Mouse (Mus musculus): Measurements from ENCODE around the gene Flnb. TPM values are rescaled to one million over a fixed set of nuclear protein-coding genes. Genes with fewer than 3 reads are reported as not detected.

Gene Flnb
- polyA plus RNA-seq, 1 experiment from 2014 or later: 16.5 TPM

- Histone ChIP-seq H3K36me3 (ENCODE audit: control insufficient read depth, insufficient read depth, low read length) (no peaks in the 10 kb centered on the region), H3K4me1 (replicated peaks; ENCODE audit: control insufficient read depth, insufficient read depth, low read length) (no peaks in the 10 kb centered on the region), H3K9ac (ENCODE audit: low read depth, low read length) (no peak overlapping the region), H3K27me3 (ENCODE audit: control insufficient read depth, insufficient read depth, low read length) (no peaks in the 10 kb centered on the region), H3K9me3 (ENCODE audit: control insufficient read depth, low read length) (no peaks in the 10 kb centered on the region), H3K4me2 (replicated peaks; ENCODE audit: low read depth, low read length) (no peak overlapping the region), H3K4me3 (ENCODE audit: low read depth, low read length) (no peak overlapping the region), H3K27ac (ENCODE audit: low read depth, low read length) (no peak overlapping the region)
- ATAC-seq (ENCODE audit: low FRiP score): no peak
- 71% methylated on average over 11 of the region's 11 CpGs for WGBS
- no peak for DNase-seq (ENCODE audit: low spot score)
Observed at GRCm38 (mm10) chr14:7888811-7889651, 71.3 kb downstream of the Flnb start.

GRCm38 (mm10) chr14:7889834-7890233, 72.1 kb downstream of the Flnb start:
- ATAC-seq (ENCODE audit: low FRiP score): no peak
- H3K36me3 ChIP-seq (ENCODE audit: control insufficient read depth, insufficient read depth, low read length): no peaks in the 10 kb centered on the region

GRCm38 (mm10) chr14:7891401-7891800, 73.6 kb downstream of the Flnb start:
- Histone ChIP-seq H3K4me3 (ENCODE audit: low read depth, low read length) (no peak overlapping the region), H3K4me2 (replicated peaks; ENCODE audit: low read depth, low read length) (no peak overlapping the region), H3K9me3 (ENCODE audit: control insufficient read depth, low read length) (no peaks in the 10 kb centered on the region), H3K27ac (ENCODE audit: low read depth, low read length) (no peak overlapping the region), H3K27me3 (ENCODE audit: control insufficient read depth, insufficient read depth, low read length) (no peaks in the 10 kb centered on the region), H3K9ac (ENCODE audit: low read depth, low read length) (no peak overlapping the region), H3K4me1 (replicated peaks; ENCODE audit: control insufficient read depth, insufficient read depth, low read length) (no peaks in the 10 kb centered on the region), H3K36me3 (ENCODE audit: control insufficient read depth, insufficient read depth, low read length) (no peaks in the 10 kb centered on the region)
- ATAC-seq (ENCODE audit: low FRiP score): no peak
- no peak for DNase-seq (ENCODE audit: low spot score)

More at GRCm38 (mm10) chr14:7889834-7890233, 72.1 kb downstream of the Flnb start:
- Histone ChIP-seq H3K4me3 (ENCODE audit: low read depth, low read length) (no peak overlapping the region), H3K4me1 (replicated peaks; ENCODE audit: control insufficient read depth, insufficient read depth, low read length) (no peaks in the 10 kb centered on the region), H3K27ac (ENCODE audit: low read depth, low read length) (no peak overlapping the region), H3K4me2 (replicated peaks; ENCODE audit: low read depth, low read length) (no peak overlapping the region), H3K9me3 (ENCODE audit: control insufficient read depth, low read length) (no peaks in the 10 kb centered on the region), H3K9ac (ENCODE audit: low read depth, low read length) (no peak overlapping the region), H3K27me3 (ENCODE audit: control insufficient read depth, insufficient read depth, low read length) (no peaks in the 10 kb centered on the region)
- no peak for DNase-seq (ENCODE audit: low spot score)
- 93% methylated on average over 9 of the region's 9 CpGs for WGBS

GRCm38 (mm10) chr14:7896126-7896525, 78.4 kb downstream of the Flnb start:
- Histone ChIP-seq H3K9me3 (ENCODE audit: control insufficient read depth, low read length) (no peaks in the 10 kb centered on the region), H3K4me1 (replicated peaks; ENCODE audit: control insufficient read depth, insufficient read depth, low read length) (no peaks in the 10 kb centered on the region), H3K27ac (ENCODE audit: low read depth, low read length) (no peak overlapping the region), H3K4me2 (replicated peaks; ENCODE audit: low read depth, low read length) (no peak overlapping the region), H3K36me3 (ENCODE audit: control insufficient read depth, insufficient read depth, low read length) (no peaks in the 10 kb centered on the region), H3K27me3 (ENCODE audit: control insufficient read depth, insufficient read depth, low read length) (no peaks in the 10 kb centered on the region), H3K4me3 (ENCODE audit: low read depth, low read length) (no peak overlapping the region), H3K9ac (ENCODE audit: low read depth, low read length) (no peak overlapping the region)
- DNase-seq (ENCODE audit: low spot score): no peak
- WGBS: 91% methylated on average over 9 of the region's 9 CpGs
- no peak for ATAC-seq (ENCODE audit: low FRiP score)

- no peak overlapping the region for H3K9ac ChIP-seq (ENCODE audit: low read depth, low read length)
- H3K4me3 ChIP-seq (ENCODE audit: low read depth, low read length): no peak overlapping the region
- H3K27me3 ChIP-seq (ENCODE audit: control insufficient read depth, insufficient read depth, low read length): no peaks in the 10 kb centered on the region
- ATAC-seq (ENCODE audit: low FRiP score) (no peak), DNase-seq (ENCODE audit: low spot score) (no peak)
- 90% methylated on average over 1 of the region's 1 CpGs for WGBS
- no peak overlapping the region for H3K4me2 ChIP-seq (replicated peaks; ENCODE audit: low read depth, low read length)
- H3K4me1 ChIP-seq (replicated peaks; ENCODE audit: control insufficient read depth, insufficient read depth, low read length): no peaks in the 10 kb centered on the region
- H3K36me3 ChIP-seq (ENCODE audit: control insufficient read depth, insufficient read depth, low read length): no peaks in the 10 kb centered on the region
- H3K9me3 ChIP-seq (ENCODE audit: control insufficient read depth, low read length): no peaks in the 10 kb centered on the region
- no peak overlapping the region for H3K27ac ChIP-seq (ENCODE audit: low read depth, low read length)
Observed at GRCm38 (mm10) chr14:7896699-7897098, 78.9 kb downstream of the Flnb start.

GRCm38 (mm10) chr14:7899986-7900385, 82.2 kb downstream of the Flnb start:
- DNase-seq (ENCODE audit: low spot score) (no peak), ATAC-seq (ENCODE audit: low FRiP score) (no peak)
- H3K9ac ChIP-seq (ENCODE audit: low read depth, low read length): no peak overlapping the region
- no peaks in the 10 kb centered on the region for H3K36me3 ChIP-seq (ENCODE audit: control insufficient read depth, insufficient read depth, low read length)
- no peak overlapping the region for H3K27ac ChIP-seq (ENCODE audit: low read depth, low read length)
- WGBS: 75% methylated on average over 3 of the region's 3 CpGs
- no peak overlapping the region for H3K4me3 ChIP-seq (ENCODE audit: low read depth, low read length)
- no peak overlapping the region for H3K4me2 ChIP-seq (replicated peaks; ENCODE audit: low read depth, low read length)
- no peaks in the 10 kb centered on the region for H3K27me3 ChIP-seq (ENCODE audit: control insufficient read depth, insufficient read depth, low read length)
- no peaks in the 10 kb centered on the region for H3K4me1 ChIP-seq (replicated peaks; ENCODE audit: control insufficient read depth, insufficient read depth, low read length)
- no peaks in the 10 kb centered on the region for H3K9me3 ChIP-seq (ENCODE audit: control insufficient read depth, low read length)

GRCm38 (mm10) chr14:7900481-7901049, 82.8 kb downstream of the Flnb start:
- DNase-seq (ENCODE audit: low spot score) (no peak), ATAC-seq (ENCODE audit: low FRiP score) (no peak)
- H3K4me2 ChIP-seq (replicated peaks; ENCODE audit: low read depth, low read length): no peak overlapping the region
- H3K4me3 ChIP-seq (ENCODE audit: low read depth, low read length): no peak overlapping the region
- no peaks in the 10 kb centered on the region for H3K9me3 ChIP-seq (ENCODE audit: control insufficient read depth, low read length)
- no peaks in the 10 kb centered on the region for H3K27me3 ChIP-seq (ENCODE audit: control insufficient read depth, insufficient read depth, low read length)
- H3K4me1 ChIP-seq (replicated peaks; ENCODE audit: control insufficient read depth, insufficient read depth, low read length): no peaks in the 10 kb centered on the region
- no peak overlapping the region for H3K27ac ChIP-seq (ENCODE audit: low read depth, low read length)
- no peak overlapping the region for H3K9ac ChIP-seq (ENCODE audit: low read depth, low read length)
- H3K36me3 ChIP-seq (ENCODE audit: control insufficient read depth, insufficient read depth, low read length): no peaks in the 10 kb centered on the region
- 66% methylated on average over 11 of the region's 11 CpGs for WGBS

GRCm38 (mm10) chr14:7901484-7902240, 83.9 kb downstream of the Flnb start:
- H3K27me3 ChIP-seq (ENCODE audit: control insufficient read depth, insufficient read depth, low read length): no peaks in the 10 kb centered on the region
- DNase-seq (ENCODE audit: low spot score) (no peak), ATAC-seq (ENCODE audit: low FRiP score) (no peak)
- no peak overlapping the region for H3K4me3 ChIP-seq (ENCODE audit: low read depth, low read length)
- no peak overlapping the region for H3K9ac ChIP-seq (ENCODE audit: low read depth, low read length)
- H3K36me3 ChIP-seq (ENCODE audit: control insufficient read depth, insufficient read depth, low read length): no peaks in the 10 kb centered on the region
- no peaks in the 10 kb centered on the region for H3K4me1 ChIP-seq (replicated peaks; ENCODE audit: control insufficient read depth, insufficient read depth, low read length)
- no peak overlapping the region for H3K27ac ChIP-seq (ENCODE audit: low read depth, low read length)
- no peak overlapping the region for H3K4me2 ChIP-seq (replicated peaks; ENCODE audit: low read depth, low read length)
- no peaks in the 10 kb centered on the region for H3K9me3 ChIP-seq (ENCODE audit: control insufficient read depth, low read length)
- WGBS: 80% methylated on average over 12 of the region's 12 CpGs
